Mouse (Mus musculus): ENCODE measurements around the gene Tubal3. TPM values are rescaled to one million over a fixed set of nuclear protein-coding genes. Genes with fewer than 3 reads are reported as not detected.

Tubal3 gene
- polyA plus RNA-seq, 1 experiment = not detected

DNA sequence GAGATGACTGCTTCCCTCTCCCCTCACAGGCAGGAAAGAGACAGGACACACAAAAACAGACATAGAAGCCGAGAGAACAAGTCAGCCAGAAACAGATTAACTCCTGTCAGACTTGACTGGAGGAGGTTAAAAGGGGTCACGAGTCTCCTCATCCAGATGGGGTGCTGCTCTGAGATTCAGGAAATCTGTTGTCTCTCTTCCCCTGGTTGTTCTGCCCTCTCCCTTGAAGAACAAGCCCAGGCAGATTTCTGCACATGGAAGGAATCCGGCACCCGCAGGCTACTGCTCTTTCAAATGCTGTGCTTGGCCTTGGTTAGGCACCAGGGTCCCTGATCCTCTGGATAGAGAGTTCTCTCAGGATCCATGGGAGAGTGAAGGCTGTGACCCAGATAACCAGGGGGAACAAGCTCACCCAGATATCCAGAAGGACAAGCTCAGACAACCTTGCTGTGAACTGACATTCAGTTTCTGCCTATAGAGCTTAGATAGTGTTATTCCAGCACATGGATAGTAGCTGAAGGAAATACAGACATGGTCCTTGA, 40.3 kb upstream of the Tubal3 start:
- TF ChIP-seq CEBPB (IDR thresholded peaks at IDR 0.05; ENCODE audit: insufficient read depth, poor library complexity, severe bottlenecking) (no peak), SRF (IDR thresholded peaks at IDR 0.05; ENCODE audit: control insufficient read depth, insufficient read length, low read depth) (no peak), TCF12 (IDR thresholded peaks at IDR 0.05; ENCODE audit: insufficient read depth, poor library complexity, severe bottlenecking) (no peak), MYOD1 (IDR thresholded peaks at IDR 0.05; ENCODE audit: control insufficient read depth in 1 of 3, insufficient read length in 2 of 3, low read depth in 2 of 3) (no peak), USF1 (IDR thresholded peaks at IDR 0.05; ENCODE audit: low read depth) (no peak), E2F4 (IDR thresholded peaks at IDR 0.05; ENCODE audit: insufficient read depth) (no peak)
- H3K4me3 ChIP-seq = no peak overlapping the region

DNA sequence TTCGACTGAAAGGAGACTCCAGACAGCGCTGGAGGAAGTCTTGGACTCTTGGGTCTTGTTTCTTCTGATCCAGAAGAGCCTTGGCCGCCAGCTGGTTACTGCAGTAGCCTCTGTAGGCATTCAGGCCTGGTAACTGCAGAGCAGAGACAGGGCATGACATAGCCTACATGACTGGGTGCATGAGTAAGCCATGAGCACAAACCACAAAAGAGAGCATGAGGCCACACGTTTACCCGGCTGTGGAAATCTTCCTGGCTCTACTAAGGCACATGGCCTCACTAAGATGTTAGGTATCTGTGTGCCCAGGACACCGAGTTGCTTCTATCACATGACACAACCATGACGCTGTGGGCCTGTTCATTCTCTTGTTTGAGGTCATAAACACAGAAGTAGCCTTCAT, 31.4 kb upstream of the Tubal3 start:
- peaks cover 27% of the 10 kb centered on the region for H3K36me3 ChIP-seq (ENCODE audit: control insufficient read depth, insufficient read depth)
- H3K4me2 ChIP-seq (ENCODE audit: low read depth) = no peak overlapping the region
- peaks cover 25% of the 10 kb centered on the region for H3K79me2 ChIP-seq (ENCODE audit: control insufficient read depth, insufficient read depth)
- no peak overlapping the region for H3ac ChIP-seq (ENCODE audit: control insufficient read depth, insufficient read length)
- no peaks in the 10 kb centered on the region for H3K27me3 ChIP-seq (ENCODE audit: control insufficient read depth, insufficient read depth, insufficient read length)
- no peak overlapping the region for H3K4me3 ChIP-seq
- TF ChIP-seq SRF (IDR thresholded peaks at IDR 0.05; ENCODE audit: control insufficient read depth, insufficient read length, low read depth) (no peak), USF1 (IDR thresholded peaks at IDR 0.05; ENCODE audit: low read depth) (peak; percentile 23), TCF12 (IDR thresholded peaks at IDR 0.05; ENCODE audit: insufficient read depth, poor library complexity, severe bottlenecking) (no peak), CEBPB (IDR thresholded peaks at IDR 0.05; ENCODE audit: insufficient read depth, poor library complexity, severe bottlenecking) (no peak), POLR2A (IDR thresholded peaks at IDR 0.05; ENCODE audit: insufficient read length, low read depth) (no peak), MAX (IDR thresholded peaks at IDR 0.05; ENCODE audit: low read depth) (no peak), MYOD1 (IDR thresholded peaks at IDR 0.05; ENCODE audit: control insufficient read depth in 1 of 3, insufficient read length in 2 of 3, low read depth in 2 of 3) (peak in 1 of 3 experiments; percentile 47), TCF3 (IDR thresholded peaks at IDR 0.05; ENCODE audit: insufficient read length, low read depth) (peak; percentile 5), E2F4 (IDR thresholded peaks at IDR 0.05; ENCODE audit: insufficient read depth) (no peak), POLR2AphosphoS2 (IDR thresholded peaks at IDR 0.05; ENCODE audit: insufficient read length, low read depth) (no peak), MYOG (IDR thresholded peaks at IDR 0.05; ENCODE audit: control insufficient read depth in 1 of 3, insufficient read depth in 1 of 3, insufficient read length in 2 of 3, low read depth in 2 of 3) (peak in 1 of 3 experiments; percentile 54), REST (IDR thresholded peaks at IDR 0.05; ENCODE audit: insufficient read depth, insufficient read length) (no peak)

More for the DNA sequence above, 40.3 kb upstream of the Tubal3 start:
- no peaks in the 10 kb centered on the region for H3K36me3 ChIP-seq (ENCODE audit: control insufficient read depth, insufficient read depth)
- no peaks in the 10 kb centered on the region for H3K27me3 ChIP-seq (ENCODE audit: control insufficient read depth, insufficient read depth, insufficient read length)
- no peaks in the 10 kb centered on the region for H3K79me2 ChIP-seq (ENCODE audit: control insufficient read depth, insufficient read depth)
- no peak overlapping the region for H3K4me2 ChIP-seq (ENCODE audit: low read depth)
- no peak overlapping the region for H3ac ChIP-seq (ENCODE audit: control insufficient read depth, insufficient read length)

DNA sequence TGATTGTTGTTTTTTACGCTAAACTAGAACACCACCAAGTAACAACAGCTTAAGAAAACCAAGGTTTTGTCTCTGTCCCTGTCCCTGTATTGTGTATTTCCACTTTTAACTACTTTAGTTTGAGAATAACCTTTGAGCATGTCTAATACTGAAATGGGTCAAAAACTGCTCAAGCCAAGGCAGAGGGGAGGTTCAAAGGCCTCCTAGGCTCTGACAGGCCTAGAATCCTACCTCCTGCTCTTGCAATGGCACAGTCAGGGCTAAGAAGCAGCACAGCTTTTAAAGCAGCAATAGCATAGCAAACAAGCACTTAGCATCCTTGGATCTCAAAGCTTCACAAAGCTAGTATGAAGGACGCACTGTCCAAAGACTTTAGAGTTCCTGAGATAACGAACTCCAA, 29.0 kb upstream of the Tubal3 start:
- peak overlapping the region; percentile 81 for H3K4me2 ChIP-seq (ENCODE audit: low read depth)
- no peak overlapping the region for H3K4me3 ChIP-seq
- TF ChIP-seq CEBPB (IDR thresholded peaks at IDR 0.05; ENCODE audit: insufficient read depth, poor library complexity, severe bottlenecking) = no peak
- TF ChIP-seq SRF (IDR thresholded peaks at IDR 0.05; ENCODE audit: control insufficient read depth, insufficient read length, low read depth) = no peak
- TF ChIP-seq USF1 (IDR thresholded peaks at IDR 0.05; ENCODE audit: low read depth) = no peak
- no peak for TF ChIP-seq TCF12 (IDR thresholded peaks at IDR 0.05; ENCODE audit: insufficient read depth, poor library complexity, severe bottlenecking)
- TF ChIP-seq MYOD1 (IDR thresholded peaks at IDR 0.05; ENCODE audit: control insufficient read depth in 1 of 3, insufficient read length in 2 of 3, low read depth in 2 of 3) = no peak
- no peak for TF ChIP-seq TCF3 (IDR thresholded peaks at IDR 0.05; ENCODE audit: insufficient read length, low read depth)
- TF ChIP-seq E2F4 (IDR thresholded peaks at IDR 0.05; ENCODE audit: insufficient read depth) = no peak
- TF ChIP-seq MYOG (IDR thresholded peaks at IDR 0.05; ENCODE audit: control insufficient read depth in 1 of 3, insufficient read depth in 1 of 3, insufficient read length in 2 of 3, low read depth in 2 of 3) = no peak
- TF ChIP-seq MAX (IDR thresholded peaks at IDR 0.05; ENCODE audit: low read depth) = no peak
- no peak for TF ChIP-seq REST (IDR thresholded peaks at IDR 0.05; ENCODE audit: insufficient read depth, insufficient read length)
- no peak for TF ChIP-seq POLR2A (IDR thresholded peaks at IDR 0.05; ENCODE audit: insufficient read length, low read depth)
- no peak for TF ChIP-seq POLR2AphosphoS2 (IDR thresholded peaks at IDR 0.05; ENCODE audit: insufficient read length, low read depth)
- H3ac ChIP-seq (ENCODE audit: control insufficient read depth, insufficient read length) = no peak overlapping the region
- H3K79me2 ChIP-seq (ENCODE audit: control insufficient read depth, insufficient read depth) = peaks cover 40% of the 10 kb centered on the region
- H3K27me3 ChIP-seq (ENCODE audit: control insufficient read depth, insufficient read depth, insufficient read length) = no peaks in the 10 kb centered on the region
- peaks cover 27% of the 10 kb centered on the region for H3K36me3 ChIP-seq (ENCODE audit: control insufficient read depth, insufficient read depth)

DNA sequence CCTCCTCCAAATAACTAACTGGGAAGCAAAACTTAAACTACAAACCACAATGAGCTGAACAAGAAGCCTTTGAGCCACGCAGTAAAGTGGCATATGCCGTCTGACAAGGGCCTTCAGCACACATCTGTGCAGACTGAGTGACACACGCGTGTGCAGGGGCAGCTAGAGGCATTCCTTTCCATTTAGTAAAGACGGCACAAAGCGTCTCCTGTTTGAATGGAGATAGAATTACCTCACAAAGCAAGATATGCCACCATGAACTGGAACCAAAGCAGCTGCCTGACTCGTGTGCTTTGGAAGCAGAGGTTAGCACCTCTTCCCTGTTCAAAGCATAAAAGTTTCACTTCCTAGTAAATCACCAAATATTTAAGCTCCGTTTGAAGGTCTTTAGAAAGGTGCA, 28.0 kb upstream of the Tubal3 start:
- Histone ChIP-seq H3K36me3 (ENCODE audit: control insufficient read depth, insufficient read depth) (peaks cover 27% of the 10 kb centered on the region), H3K4me3 (peak overlapping the region; percentile 56), H3K27me3 (ENCODE audit: control insufficient read depth, insufficient read depth, insufficient read length) (no peaks in the 10 kb centered on the region), H3K4me2 (ENCODE audit: low read depth) (peak overlapping the region; percentile 81), H3K79me2 (ENCODE audit: control insufficient read depth, insufficient read depth) (peaks cover 40% of the 10 kb centered on the region), H3ac (ENCODE audit: control insufficient read depth, insufficient read length) (no peak overlapping the region)
- TF ChIP-seq MAX (IDR thresholded peaks at IDR 0.05; ENCODE audit: low read depth) = no peak
- TF ChIP-seq USF1 (IDR thresholded peaks at IDR 0.05; ENCODE audit: low read depth) = no peak
- no peak for TF ChIP-seq POLR2A (IDR thresholded peaks at IDR 0.05; ENCODE audit: insufficient read length, low read depth)
- no peak for TF ChIP-seq POLR2AphosphoS2 (IDR thresholded peaks at IDR 0.05; ENCODE audit: insufficient read length, low read depth)
- peak; percentile 28 for TF ChIP-seq SRF (IDR thresholded peaks at IDR 0.05; ENCODE audit: control insufficient read depth, insufficient read length, low read depth)
- TF ChIP-seq TCF12 (IDR thresholded peaks at IDR 0.05; ENCODE audit: insufficient read depth, poor library complexity, severe bottlenecking) = peak; percentile 67
- no peak for TF ChIP-seq E2F4 (IDR thresholded peaks at IDR 0.05; ENCODE audit: insufficient read depth)
- peak; percentile 83 to 99 (median 98) for TF ChIP-seq MYOD1 (IDR thresholded peaks at IDR 0.05; ENCODE audit: control insufficient read depth in 1 of 3, insufficient read length in 2 of 3, low read depth in 2 of 3)
- peak; percentile 87 for TF ChIP-seq TCF3 (IDR thresholded peaks at IDR 0.05; ENCODE audit: insufficient read length, low read depth)
- peak; percentile 54 to 88 (median 73) for TF ChIP-seq MYOG (IDR thresholded peaks at IDR 0.05; ENCODE audit: control insufficient read depth in 1 of 3, insufficient read depth in 1 of 3, insufficient read length in 2 of 3, low read depth in 2 of 3)
- TF ChIP-seq REST (IDR thresholded peaks at IDR 0.05; ENCODE audit: insufficient read depth, insufficient read length) = no peak
- TF ChIP-seq CEBPB (IDR thresholded peaks at IDR 0.05; ENCODE audit: insufficient read depth, poor library complexity, severe bottlenecking) = no peak
